Mouse (Mus musculus) lung, postnatal 0 days (tissue): ENCODE data around the gene Slc4a1. TPM values are rescaled to one million over a fixed set of nuclear protein-coding genes. Genes with fewer than 3 reads are reported as not detected.

Experiments
- ATAC-seq: fragments of 200-750 bp; cut with Nextera tagmentation; 2 replicates; pipeline ENCODE4 v1.8.0; 2017; ENCODE audit warnings: moderate library complexity
- DNase-seq: peaks from one replicate; pipeline ENCODE4 v3.0.0-alpha.2; 2016; ENCODE audit warnings: low spot score
- H3K27ac ChIP-seq: fragments of 300-500 bp; sonication (generic); 2 replicates; pipeline ENCODE4 v1.5.1; 2014; ENCODE audit warnings: antibody characterized with exemption, mild to moderate bottlenecking, low read length, mixed read lengths
- H3K27me3 ChIP-seq: fragments of 300-500 bp; sonication (generic); replicated peaks from 2 replicates; pipeline ENCODE4 v1.6.1; 2014; ENCODE audit warnings: low read length, mixed read lengths; ENCODE audit not compliant: insufficient read depth
- H3K36me3 ChIP-seq: fragments of 300-500 bp; sonication (generic); 2 replicates; pipeline ENCODE4 v1.6.1; 2014; ENCODE audit warnings: low read length, mixed read lengths; ENCODE audit not compliant: insufficient read depth
- H3K4me1 ChIP-seq: fragments of 300-500 bp; sonication (generic); 2 replicates; pipeline ENCODE4 v1.6.1; 2014; ENCODE audit warnings: antibody characterized with exemption, low read depth, low read length, mixed read lengths; ENCODE audit not compliant: insufficient read depth
- H3K4me2 ChIP-seq: fragments of 300-500 bp; sonication (generic); replicated peaks from 2 replicates; pipeline ENCODE4 v1.6.1; 2014; ENCODE audit warnings: low read depth, mild to moderate bottlenecking, low read length, moderate library complexity, mixed read lengths
- H3K4me3 ChIP-seq: fragments of 300-500 bp; sonication (generic); 2 replicates; pipeline ENCODE4 v1.5.1; 2014; ENCODE audit warnings: low read depth, low read length
- H3K9ac ChIP-seq: fragments of 300-500 bp; sonication (generic); replicated peaks from 2 replicates; pipeline ENCODE4 v1.6.1; 2014; ENCODE audit warnings: low read depth, mild to moderate bottlenecking
- H3K9me3 ChIP-seq: fragments of 300-500 bp; sonication (generic); 2 replicates; pipeline ENCODE4 v1.6.1; 2016; ENCODE audit warnings: low read length, mixed read lengths
- CTCF ChIP-seq: IDR thresholded peaks from 2 replicates; pipeline ENCODE4 v1.5.1; 2016; ENCODE audit warnings: antibody characterized with exemption, mild to moderate bottlenecking
- EP300 ChIP-seq: IDR thresholded peaks from 2 replicates; pipeline ENCODE4 v1.6.1; 2016; ENCODE audit warnings: antibody characterized with exemption, mild to moderate bottlenecking, control low read depth
- WGBS: fragments of 180-500 bp; shearing (Covaris S2); extraction: QIAGEN DNeasy Blood & Tissue Kit; methylation state at CpG from one replicate; pipeline ENCODE4 v1.1.7; 2014; 5-methylcytosine and 5-hydroxymethylcytosine counted together
- polyA plus RNA-seq: library from polyadenylated mRNA; unstranded; fragments of >200 nt; fragmentation: Nextera tagmentation; extraction: Ambion mirVana; gene quantifications from 2 replicates; pipeline ENCODE4 v1.2.1, GENCODE M21; 2015

Slc4a1 gene
- polyA plus RNA-seq, 1 experiment from 2014 or later, result 9.8 TPM

DNA sequence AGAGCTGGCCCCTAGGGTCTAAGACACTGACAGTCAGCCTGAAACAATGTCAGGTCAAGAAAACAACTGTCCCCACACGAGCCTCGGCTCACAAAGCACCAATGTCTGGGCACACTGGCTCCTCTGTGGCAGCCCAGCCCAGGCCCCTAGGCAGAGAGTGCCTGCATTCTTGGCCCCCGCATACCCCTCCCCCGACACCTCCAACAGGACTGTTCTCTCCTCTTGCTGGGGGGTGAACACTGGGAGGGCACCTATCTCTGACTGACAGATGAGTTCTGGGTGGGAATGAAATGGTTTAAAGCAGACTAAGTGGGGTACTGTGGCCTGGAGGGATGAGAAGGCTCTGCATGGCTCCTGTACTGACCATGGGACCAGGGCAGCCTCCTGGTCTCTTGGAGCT, 304 bp downstream of the Slc4a1 start:
- Histone ChIP-seq H3K9ac (no peak overlapping the region), H3K4me3 (no peak overlapping the region), H3K27ac (no peak overlapping the region), H3K36me3 (no peaks in the 10 kb centered on the region), H3K4me1 (no peaks in the 10 kb centered on the region), H3K4me2 (no peak overlapping the region), H3K27me3 (no peaks in the 10 kb centered on the region), H3K9me3 (no peaks in the 10 kb centered on the region)
- ATAC-seq (no peak), DNase-seq (no peak)
- TF ChIP-seq EP300 (no peak), CTCF (no peak)
- WGBS, result 42% methylated on average over 4 of the region's 4 CpGs

DNA sequence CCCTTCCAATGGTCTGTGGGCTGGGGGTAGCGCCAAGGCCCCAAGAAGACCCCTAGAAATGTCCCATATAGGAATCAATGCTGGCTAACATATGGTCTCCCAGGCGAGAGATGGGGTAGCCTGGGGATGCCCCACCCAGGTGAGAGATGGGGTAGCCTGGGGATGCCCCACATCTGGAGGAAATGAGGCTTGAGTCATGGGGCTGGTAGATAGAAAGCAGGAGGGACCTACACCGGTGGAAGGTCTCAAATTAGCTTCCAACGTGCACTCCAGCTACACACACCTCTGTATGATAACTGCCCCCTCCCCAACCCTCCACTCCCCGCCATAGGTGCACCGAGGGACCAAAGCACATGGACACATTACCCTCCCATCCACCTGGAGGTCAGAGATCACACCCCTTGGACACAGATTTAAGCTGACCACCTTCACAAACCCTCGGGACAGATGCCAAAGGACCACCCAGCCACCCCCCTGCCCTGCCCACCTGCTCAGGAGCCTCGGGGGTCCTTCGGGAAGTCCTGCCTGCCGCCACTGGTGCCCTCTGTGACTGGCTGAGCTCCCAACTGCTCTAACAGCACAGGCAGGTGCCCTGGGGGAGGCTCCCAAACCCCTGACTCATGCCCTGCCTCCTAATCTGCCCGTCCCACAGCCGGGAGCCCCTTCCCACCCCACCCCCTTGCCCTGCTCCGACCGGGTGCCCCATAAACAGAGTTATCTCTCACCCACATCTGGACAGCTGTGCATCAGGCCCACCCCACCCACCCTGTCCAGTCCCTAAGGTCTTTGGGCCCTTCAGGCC, 1.2 kb downstream of the Slc4a1 start:
- Histone ChIP-seq H3K4me2 (no peak overlapping the region), H3K4me1 (no peaks in the 10 kb centered on the region), H3K9me3 (no peaks in the 10 kb centered on the region), H3K36me3 (no peaks in the 10 kb centered on the region), H3K9ac (no peak overlapping the region), H3K4me3 (no peak overlapping the region), H3K27me3 (no peaks in the 10 kb centered on the region), H3K27ac (no peak overlapping the region)
- ATAC-seq, result peak; percentile 54
- no peak for DNase-seq
- TF ChIP-seq CTCF, result no peak
- no peak for TF ChIP-seq EP300
- 67% methylated on average over 14 of the region's 14 CpGs for WGBS

DNA sequence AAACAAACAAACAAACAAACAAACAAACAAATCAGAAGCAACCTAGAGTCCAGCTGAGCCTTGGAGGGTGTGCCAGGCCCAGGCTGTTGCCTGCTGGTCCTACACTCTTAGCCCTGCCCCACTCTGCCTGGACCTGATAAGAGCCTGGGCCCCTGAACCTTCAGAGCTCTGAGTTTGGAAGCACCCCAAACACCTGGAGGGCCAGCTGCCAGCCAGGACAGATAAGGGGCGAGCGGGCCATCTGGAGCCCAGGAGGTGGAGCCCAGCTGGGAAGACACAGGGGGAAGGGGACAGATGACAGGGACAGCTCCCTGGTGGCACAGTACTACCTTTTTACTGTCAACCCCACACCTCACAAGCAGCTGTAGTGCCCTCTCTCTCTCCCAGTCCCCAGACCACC, 2.4 kb downstream of the Slc4a1 start:
- Histone ChIP-seq H3K9me3 (no peaks in the 10 kb centered on the region), H3K9ac (no peak overlapping the region), H3K4me2 (no peak overlapping the region), H3K36me3 (no peaks in the 10 kb centered on the region), H3K27me3 (no peaks in the 10 kb centered on the region), H3K4me1 (no peaks in the 10 kb centered on the region), H3K27ac (no peak overlapping the region), H3K4me3 (no peak overlapping the region)
- WGBS, result 37% methylated on average over 2 of the region's 2 CpGs
- ATAC-seq (peak; percentile 52), DNase-seq (peak; percentile 16)
- TF ChIP-seq CTCF (no peak), EP300 (no peak)

DNA sequence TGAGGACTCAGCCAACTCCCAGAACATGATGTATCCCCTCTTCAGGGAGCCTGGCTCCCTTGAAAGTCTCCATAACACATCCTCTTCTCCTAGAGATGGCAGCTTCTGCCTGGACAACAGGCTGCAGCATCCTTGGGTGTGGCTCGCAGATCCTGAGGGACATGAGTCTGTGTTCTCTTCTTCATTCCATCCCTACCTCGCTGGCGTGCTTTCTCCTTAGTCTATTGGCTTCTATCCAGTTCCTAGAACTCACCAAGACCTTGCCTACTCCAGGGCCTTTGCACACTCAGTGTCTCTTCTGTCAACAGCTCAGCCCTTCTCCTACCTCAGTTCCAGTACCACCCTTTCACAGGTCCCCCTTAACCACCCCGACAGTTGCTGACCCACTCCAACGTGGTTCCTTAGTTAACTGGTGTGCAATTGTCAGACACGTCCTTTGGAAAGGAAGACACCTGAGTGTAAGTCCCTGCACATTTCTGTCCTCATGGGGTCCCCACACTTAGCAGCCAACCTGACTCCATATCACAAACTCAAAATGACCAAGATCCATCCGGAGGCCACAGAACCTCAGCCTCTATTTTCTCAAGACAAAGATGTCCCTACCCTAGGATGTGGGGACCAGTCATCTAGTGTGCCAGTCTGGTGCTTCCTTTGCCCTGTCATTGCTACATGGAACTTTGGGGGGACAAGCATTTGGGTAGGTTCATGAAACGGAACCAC, 4.1 kb downstream of the Slc4a1 start:
- 80% methylated on average over 8 of the region's 8 CpGs for WGBS
- H3K36me3 ChIP-seq, result no peaks in the 10 kb centered on the region
- H3K9ac ChIP-seq, result no peak overlapping the region
- no peak overlapping the region for H3K4me2 ChIP-seq
- DNase-seq (no peak), ATAC-seq (no peak)
- no peaks in the 10 kb centered on the region for H3K9me3 ChIP-seq
- H3K4me1 ChIP-seq, result no peaks in the 10 kb centered on the region
- no peaks in the 10 kb centered on the region for H3K27me3 ChIP-seq
- no peak overlapping the region for H3K4me3 ChIP-seq
- TF ChIP-seq CTCF (no peak), EP300 (no peak)
- H3K27ac ChIP-seq, result no peak overlapping the region

DNA sequence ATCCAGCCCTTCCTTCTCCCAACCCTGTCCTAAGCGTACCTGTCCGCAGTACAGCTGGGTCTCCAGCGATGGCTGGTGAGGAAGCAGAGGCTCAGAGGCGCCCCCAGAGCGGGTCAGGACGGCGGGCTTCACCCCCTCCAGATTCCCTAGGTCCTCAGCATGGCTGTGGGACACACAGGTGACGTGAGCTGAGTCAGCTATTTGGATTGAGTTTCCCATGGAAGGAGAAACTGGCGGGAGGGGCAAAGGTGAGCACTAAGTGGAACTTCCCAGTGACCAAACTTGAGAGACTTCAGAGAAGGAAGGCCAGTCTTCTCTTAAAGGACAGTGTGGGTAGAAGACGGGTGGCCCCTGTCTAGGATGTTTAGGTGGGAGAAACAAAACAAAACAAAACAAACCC, 7.6 kb downstream of the Slc4a1 start:
- Histone ChIP-seq H3K9me3 (no peaks in the 10 kb centered on the region), H3K27me3 (0 out of 2 replicates have a peak, but pooled peaks cover 2% of the 10 kb centered on the region), H3K4me1 (no peaks in the 10 kb centered on the region), H3K4me3 (no peak overlapping the region), H3K36me3 (no peaks in the 10 kb centered on the region), H3K4me2 (no peak overlapping the region), H3K9ac (no peak overlapping the region), H3K27ac (no peak overlapping the region)
- ATAC-seq (no peak), DNase-seq (no peak)
- TF ChIP-seq CTCF (no peak), EP300 (no peak)
- 54% methylated on average over 10 of the region's 10 CpGs for WGBS

DNA sequence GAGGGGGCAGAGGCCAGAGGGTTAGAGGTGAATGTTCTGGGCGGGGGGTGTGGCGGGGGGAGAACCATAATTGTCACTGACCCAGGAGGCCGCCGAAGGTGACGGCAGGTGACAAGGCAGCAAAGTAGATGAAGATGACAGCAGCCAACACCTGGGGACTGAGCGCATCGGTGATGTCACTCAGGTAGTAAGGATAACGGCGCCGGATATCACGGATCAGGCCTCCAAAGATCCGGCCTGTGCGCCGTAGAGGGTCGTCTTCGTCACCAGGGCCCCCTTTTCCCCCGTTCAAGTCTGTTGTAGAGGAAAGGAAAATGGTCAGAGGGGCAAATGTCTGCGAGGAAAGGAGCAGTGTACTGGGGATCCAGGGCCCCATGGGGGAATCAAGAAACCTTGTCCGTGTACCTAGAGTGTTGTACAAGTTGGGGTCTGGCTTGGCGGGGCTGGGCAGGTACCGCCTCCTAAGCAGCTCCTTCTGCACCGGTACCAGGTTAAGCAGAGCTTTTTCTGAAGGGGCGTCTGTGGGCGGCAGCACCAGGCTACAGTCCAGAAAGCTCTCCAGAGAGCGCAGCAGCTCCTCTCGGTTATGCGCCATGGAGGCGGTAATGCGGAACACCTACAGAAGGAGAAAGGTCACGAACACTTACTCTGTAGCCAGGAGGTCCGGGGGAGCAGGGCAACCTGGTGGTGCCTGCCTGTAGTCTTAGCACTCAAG, 9.2 kb downstream of the Slc4a1 start:
- Histone ChIP-seq H3K4me2 (no peak overlapping the region), H3K4me1 (no peaks in the 10 kb centered on the region), H3K36me3 (no peaks in the 10 kb centered on the region), H3K4me3 (no peak overlapping the region), H3K27ac (no peak overlapping the region), H3K27me3 (0 out of 2 replicates have a peak, but pooled peaks cover 2% of the 10 kb centered on the region), H3K9me3 (no peaks in the 10 kb centered on the region), H3K9ac (no peak overlapping the region)
- ATAC-seq (no peak), DNase-seq (no peak)
- 56% methylated on average over 30 of the region's 31 CpGs for WGBS
- TF ChIP-seq EP300 (no peak), CTCF (no peak)
